Mouse (Mus musculus) heart, postnatal 36 days (tissue): ENCODE measurements around the gene BC030500. TPM values are rescaled to one million over a fixed set of nuclear protein-coding genes. Genes with fewer than 3 reads are reported as not detected.

Experiments used
- DNase-seq, 2 experiments: peaks; one replicate each; pipeline ENCODE4 v3.0.0; 2021 to 2022
- intact Hi-C: fragments of 180-260 bp; cut with DNase I; formaldehyde crosslinking; loops from one replicate; pipeline ENCODE4 v1.15.1; 2025
- total RNA-seq, 2 experiments: library from RNA; stranded (reverse); gene quantifications; 2 replicates each; pipeline ENCODE4 v1.2.3; 2021

The BC030500 gene
- not detected for total RNA-seq

DNA sequence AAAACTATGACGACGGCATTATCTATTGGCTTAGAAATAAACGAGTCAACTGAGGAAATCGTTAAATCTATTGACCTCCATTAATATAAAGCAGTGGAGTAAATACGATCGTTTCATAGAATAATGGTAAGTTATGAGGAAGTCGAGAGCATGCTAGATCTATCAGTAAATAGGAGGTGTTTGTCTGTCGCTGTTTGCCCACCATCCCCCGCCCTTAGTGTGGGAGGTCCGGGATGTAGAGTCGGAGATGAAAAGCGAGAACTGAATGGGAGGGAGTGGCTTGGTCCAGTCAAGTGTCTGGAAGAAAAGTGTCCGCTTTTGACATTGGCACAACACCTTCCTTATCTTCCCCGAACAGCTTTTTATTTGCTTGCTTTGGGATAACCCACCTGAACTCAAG is at the start of gene BC030500:
Gene BC030500 (plus strand): TSS at position 79 of the 400 bp plus-strand sequence.
- intact Hi-C loops = no loop called here
- DNase-seq = no peak

DNA sequence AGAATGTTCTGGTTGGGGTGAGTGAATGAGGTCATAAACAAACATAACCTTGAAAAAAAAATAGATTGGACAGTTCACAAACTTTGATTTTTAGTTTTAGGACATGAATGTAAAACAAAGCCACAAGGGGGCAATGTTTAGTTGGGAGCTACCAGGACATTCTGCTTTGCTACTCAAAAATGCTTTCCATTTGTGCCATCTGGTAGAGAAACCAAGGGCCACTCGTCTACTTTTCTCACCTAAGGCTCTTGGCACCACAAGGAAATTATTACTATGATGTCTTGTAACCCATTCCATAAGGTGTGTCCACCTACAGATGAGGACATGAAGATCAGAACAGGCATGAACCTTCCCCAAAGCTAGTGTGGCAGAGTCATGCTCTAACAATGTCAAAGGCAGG is 25.1 kb upstream of the BC030500 start:
- no peak for DNase-seq
- intact Hi-C loops = loop anchor here (10.0 kb wide), 1 partner anchor 1578 kb away; no protein-coding TSS in a partner anchor

DNA sequence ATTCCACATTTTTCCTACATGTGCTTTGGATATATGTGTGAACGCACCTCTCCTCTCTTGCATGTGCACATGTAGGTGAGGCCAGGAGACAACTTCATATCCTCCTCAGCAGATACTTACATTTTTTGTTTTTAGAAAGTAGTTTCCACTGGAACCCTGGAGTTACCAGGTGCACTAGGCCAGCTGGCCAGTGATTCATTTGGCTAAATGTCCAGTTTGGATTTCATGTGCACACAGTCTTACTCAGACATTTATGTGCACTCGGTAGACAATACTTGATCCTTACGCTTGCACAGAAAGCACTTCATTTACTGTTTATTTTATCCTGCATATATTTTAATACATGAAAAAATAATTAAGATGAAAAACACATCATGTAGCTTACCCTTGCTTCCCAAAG is 21.0 kb upstream of the BC030500 start:
- no peak for DNase-seq
- intact Hi-C loops = no loop called here

DNA sequence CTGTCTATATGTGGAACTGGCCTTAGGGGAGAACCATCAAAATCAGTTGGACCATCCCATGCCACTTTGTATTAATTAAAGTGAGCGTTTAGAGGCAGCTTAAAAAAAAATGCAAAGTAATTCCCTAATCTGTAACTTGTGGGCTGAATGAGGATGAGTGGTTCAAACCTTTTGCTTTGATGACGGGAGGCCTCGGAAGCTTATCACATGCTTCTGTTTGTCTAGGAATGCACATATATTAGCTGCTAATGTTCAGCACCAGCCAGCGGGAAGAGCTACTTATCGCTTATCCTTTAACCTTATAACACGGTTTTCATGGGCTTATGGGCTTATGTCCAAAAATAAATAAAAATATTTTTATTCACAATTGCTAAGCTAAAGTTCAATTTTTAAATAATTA is 15.6 kb upstream of the BC030500 start:
- intact Hi-C loops = no loop called here
- no peak for DNase-seq

DNA sequence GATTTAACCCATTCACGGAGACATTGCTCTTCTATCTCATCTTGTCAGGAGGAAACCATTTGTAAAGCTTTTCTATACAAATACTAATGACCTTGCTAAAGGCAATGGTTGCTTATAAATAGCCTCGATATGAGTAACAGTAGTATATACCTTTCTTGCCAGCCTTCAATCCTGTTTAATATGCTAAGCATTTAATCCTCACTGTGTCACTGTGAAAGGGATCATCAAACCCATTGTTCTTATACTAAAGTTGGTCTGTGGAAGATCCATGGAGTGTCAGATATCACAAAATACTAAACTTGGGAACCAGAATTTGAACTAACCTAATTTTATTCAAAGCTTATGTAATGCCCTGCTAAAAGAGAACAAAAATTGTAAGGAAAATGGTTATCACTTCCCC is 7.1 kb upstream of the BC030500 start:
- intact Hi-C loops = no loop called here
- DNase-seq = no peak

DNA sequence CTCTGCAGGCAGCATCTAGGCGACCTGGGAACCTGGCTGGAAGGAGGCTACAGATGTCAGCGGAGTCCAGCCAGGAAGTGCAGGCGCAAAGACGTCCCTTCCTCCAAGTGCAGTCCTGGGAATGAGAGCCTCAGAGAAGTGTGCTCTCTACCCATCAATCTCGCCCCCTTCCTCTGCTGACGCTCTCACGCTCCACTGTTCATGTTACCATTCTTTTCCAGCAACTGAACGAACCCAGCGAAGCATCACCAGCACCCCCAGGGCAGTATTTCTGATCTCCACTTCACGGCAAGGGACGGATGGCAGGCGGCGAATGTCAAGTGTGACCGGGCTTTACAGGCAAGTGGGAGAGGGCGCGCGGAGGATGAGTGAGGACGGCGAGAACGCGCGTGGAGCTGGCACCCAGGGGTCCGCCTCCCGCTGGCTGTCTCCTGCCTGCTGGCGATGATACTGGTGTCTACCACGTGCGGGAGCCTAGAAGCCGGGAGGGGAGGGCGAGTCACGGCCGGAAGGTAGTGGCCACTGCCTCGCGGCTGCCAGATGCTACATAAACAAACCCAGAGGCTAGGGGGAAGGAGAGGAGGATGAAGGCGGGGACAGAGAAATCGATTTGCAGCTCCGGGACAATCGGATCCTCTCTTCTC is 763 bp downstream of the BC030500 start, which contains the start of gene Galntl6:
Gene Galntl6 (minus strand): TSS at position 445 of the 644 bp plus-strand sequence.
- intact Hi-C loops = no loop called here
- no peak for DNase-seq

DNA sequence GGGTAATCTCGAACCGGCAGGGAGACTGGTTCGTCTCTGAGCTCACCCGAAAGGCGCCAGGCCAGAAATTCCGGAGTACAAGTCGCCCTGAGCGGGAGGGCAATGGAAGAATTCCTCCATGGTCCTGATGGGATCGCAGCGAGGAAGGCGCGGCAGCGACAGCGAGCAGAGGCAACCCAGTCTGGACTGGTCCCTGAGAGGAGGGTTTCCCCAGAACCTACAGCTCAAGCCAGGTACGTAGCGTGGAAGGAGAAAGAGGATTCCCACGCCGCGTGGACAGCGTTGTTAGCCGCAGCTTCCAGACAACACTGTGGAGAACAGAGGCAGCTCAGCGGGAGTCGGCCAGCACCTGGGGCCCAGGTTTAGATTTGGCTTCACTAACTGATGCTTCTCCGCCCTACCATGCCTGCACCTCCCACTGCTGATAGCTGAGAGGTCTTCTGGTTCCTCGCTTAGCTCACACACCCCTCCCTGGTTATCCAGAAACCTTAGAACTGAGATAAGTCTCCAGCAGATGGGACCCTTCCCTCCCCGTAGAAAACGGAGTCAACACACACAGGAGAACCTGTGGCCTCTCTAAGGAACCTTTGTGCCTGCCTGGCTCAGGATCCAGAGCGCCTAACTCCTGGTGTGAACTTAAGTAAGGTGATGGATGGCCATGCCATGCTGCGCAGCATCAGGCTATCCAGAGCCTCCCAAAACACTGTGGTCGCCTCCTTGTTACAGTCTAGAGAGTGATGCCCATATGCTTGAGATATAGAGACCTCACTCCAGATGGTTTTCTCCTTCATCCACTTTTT is 1.5 kb downstream of the BC030500 start:
- no peak for DNase-seq
- intact Hi-C loops = no loop called here

DNA sequence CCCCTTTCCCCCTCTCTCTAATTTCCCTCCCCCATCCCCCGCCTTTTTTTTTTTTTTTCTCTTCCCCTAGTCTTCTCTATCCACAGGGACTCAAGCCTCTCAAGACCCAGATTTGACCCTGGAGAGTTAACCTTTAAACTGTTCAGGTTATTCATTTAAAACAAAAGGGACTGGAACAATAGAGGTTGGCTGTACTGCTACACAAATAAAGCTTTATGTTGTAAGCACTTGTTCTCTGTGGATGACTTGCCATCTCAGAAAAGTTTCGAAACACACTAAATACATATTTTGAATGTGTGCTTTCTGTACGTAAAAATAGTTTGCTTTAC is 2.0 kb downstream of the BC030500 start:
- intact Hi-C loops = no loop called here
- DNase-seq = no peak

DNA sequence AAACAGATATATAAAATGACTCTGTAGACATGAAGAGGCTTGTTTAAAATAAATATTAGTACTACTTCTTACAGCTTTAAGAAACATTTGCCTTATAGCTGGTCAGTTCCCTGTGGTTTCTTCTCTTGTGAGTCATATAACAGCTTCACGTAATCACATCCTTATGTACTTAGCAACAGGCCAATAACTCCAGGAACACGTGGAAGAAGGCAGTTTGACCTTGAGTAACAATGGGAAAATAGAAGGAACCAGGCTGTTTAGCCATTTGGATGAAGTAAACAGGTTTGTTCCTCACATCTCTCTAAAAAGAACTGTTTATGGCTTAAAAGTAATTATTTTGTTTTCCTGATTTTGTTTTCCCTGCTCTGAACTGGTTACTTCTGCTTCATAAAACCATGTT is 3.6 kb downstream of the BC030500 start:
- intact Hi-C loops = no loop called here
- DNase-seq = no peak

DNA sequence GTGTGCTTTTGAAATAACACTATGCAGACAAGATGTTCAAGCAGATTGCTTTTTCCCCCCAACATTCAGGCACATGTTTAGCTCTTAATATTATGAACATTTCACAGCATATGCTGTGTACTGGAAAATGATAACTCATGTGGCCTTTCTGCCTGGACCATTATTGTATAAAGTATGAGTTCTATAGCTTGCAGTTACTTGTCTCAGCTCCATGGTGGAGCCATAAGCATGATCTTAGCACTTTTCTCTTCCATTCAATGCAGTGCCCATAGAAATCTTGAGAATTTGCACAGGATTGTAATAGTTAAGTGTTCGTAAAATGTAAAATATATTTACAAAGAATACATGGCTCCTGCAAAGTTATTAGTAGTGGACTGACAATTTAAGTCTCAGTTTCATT is 19.5 kb downstream of the BC030500 start:
- DNase-seq = no peak
- intact Hi-C loops = no loop called here

DNA sequence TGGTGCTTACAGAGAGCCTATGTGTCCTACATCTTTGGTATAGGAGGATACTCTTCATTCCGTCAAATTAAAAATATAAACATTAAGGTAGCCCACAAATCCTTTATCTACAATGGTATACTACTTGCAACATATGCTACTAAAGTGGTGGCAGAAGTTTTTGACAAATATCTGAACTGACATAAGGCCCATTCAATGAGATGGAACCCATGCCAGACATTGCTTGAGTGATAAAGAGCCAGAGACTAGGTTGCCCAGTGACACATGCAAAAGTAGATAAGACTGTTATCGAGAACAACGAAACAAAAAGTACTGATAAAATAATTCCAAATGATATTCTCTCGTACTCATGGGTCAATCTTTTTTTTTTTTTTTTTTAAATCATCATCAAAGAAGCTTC is 32.2 kb downstream of the BC030500 start:
- DNase-seq = no peak
- intact Hi-C loops = no loop called here

DNA sequence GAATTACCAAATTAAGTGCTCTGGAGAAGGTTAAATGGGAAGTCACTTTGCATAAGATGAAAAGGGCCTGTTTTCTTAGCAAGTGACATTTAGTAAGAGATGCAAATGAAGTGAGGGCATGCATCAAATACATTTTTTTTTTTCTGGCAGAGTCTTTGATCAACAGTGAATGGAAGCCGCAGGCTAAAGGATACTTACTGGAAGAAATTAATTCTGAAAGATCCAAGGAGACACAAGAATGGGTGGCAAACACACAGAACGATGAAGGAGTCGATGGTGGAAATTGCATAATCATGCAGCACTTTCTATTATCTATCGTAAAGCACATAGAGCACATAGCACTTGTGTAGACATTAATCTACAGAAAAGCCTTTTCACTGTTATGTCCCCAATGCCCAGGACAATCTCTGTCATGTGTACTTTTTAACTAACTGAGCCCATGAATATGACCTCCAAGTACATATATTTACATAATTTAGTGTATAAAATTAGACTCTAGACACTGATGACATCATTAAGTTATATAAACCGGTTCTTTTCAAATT is 45.7 kb downstream of the BC030500 start:
- no peak for DNase-seq
- intact Hi-C loops = no loop called here

Other genes with a start within 250 kb of the BC030500 start
- gene Galntl6, start 885 bp downstream of the BC030500 start, total RNA-seq = not detected